Comparison of ENCODE assay signal across 7 mouse cellular contexts in the genomic region with DNA sequence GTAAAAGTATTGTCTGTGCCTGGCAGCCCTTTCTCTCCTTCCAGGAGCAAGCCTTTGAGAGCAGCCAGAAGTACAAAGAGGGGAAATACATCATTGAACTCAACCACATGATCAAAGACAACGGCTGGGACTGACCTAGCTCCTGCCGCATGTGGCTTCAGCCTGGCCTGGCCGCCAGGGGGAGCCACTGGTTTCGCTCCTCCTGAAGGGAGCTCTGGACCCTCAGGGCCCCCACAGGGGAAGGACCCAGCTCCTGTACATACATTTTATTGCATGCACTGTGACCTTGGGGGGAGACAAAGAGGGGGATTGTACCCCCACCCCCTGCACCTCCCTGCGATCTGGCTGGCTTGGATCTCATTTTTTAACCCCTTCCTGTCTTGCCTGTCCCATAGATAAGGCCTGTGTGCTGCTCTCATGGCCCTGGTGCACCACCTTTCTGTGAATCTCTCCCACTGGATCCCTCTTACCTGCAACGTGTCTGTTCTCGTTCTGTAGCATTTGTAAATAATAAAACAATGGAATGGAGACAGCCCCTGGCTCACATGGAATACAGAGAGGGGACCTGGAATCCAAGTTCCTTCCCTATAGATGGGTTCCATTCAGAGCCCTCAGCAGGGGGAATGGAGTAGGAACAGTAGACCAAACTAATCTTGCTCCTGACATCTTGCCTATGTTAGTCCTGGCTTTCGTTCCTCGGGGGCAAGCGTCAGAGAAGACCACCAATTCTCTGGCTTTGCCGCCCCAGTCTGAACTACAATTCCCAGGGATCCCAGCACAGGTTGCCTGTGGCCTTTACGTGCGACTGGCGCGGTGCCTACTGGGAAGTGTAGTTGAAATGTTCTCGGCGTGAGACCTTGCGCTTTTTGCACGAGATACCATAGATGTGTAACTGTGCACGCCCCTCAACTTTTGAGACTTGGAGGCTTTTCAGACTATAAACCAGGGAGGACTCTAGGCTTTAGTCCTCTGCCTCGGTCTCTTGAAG. TPM values are rescaled to one million over a fixed set of nuclear protein-coding genes. Genes with fewer than 3 reads are reported as not detected.
DNase-seq lines count a peak whose midpoint lies in the region; ATAC-seq lines count a peak whose summit lies in the region.

No protein-coding gene starts in this region.

- H3K9me3 ChIP-seq in hindbrain, embryonic 12.5 days (replicated peaks) = no peaks in the 10 kb centered on the region

- peaks cover 10% of the 10 kb centered on the region; the same call in 1 of the 2 replicates for H3K79me2 ChIP-seq in macrophage (ENCODE audit: inconsistent target)

- peaks cover 23% of the 10 kb centered on the region for H3K36me3 ChIP-seq in hindbrain, embryonic 12.5 days
- peaks cover 20% of the 10 kb centered on the region for H3K36me3 ChIP-seq in macrophage (ENCODE audit: inconsistent target)

- WGBS in hindbrain, embryonic 12.5 days = under 1% methylated on average over 21 of the region's 21 CpGs
- 6% methylated on average over 21 of the region's 21 CpGs for WGBS in macrophage (ENCODE audit: missing documents)

- peak overlapping the region; percentile 82 for H3K4me2 ChIP-seq in hindbrain, embryonic 12.5 days (replicated peaks)

- H3K4me3 ChIP-seq in hindbrain, embryonic 12.5 days = peak overlapping the region; percentile 37
- H3K4me3 ChIP-seq in macrophage (ENCODE audit: inconsistent target) = no peak overlapping the region

- peaks cover 45% of the 10 kb centered on the region for H3K4me1 ChIP-seq in hindbrain, embryonic 12.5 days

- H3K9ac ChIP-seq in hindbrain, embryonic 12.5 days = peak overlapping the region; percentile 55

- peak overlapping the region; percentile 83 for H3K27ac ChIP-seq in hindbrain, embryonic 12.5 days
- peak overlapping the region; percentile 1; the same call in 1 of the 2 replicates for H3K27ac ChIP-seq in macrophage

- peak; percentile 74 for ATAC-seq in hindbrain, embryonic 12.5 days (ENCODE audit: low FRiP score)

- H3K27me3 ChIP-seq in hindbrain, embryonic 12.5 days = no peaks in the 10 kb centered on the region

- peak; percentile 85 for DNase-seq in T-cell, adult 2 months (ENCODE audit: low spot score)
- DNase-seq in cerebellum, adult 9-10 months = peak; percentile 88
- DNase-seq in frontal cortex, adult 2 months (ENCODE audit: extremely low spot score in 1 of 2, low spot score in 1 of 2) = peak; percentile 74 to 89
- peak; percentile 77 to 80 for DNase-seq in layer of hippocampus, postnatal 36 days
- DNase-seq in right cerebral cortex, postnatal 10 days (ENCODE audit: low spot score in 2 of 2) = peak; percentile 95

RNA-seq across cellular contexts. Expression of gene Tbx6, which starts 1.0 kb away (rescaled TPM):
- polyA plus RNA-seq in frontal cortex, adult 2 months (2012; rRNA removed) = 1.4 and 1.9 TPM in 2 replicates
- polyA plus RNA-seq in hindbrain, embryonic 12.5 days (2016; fragmentation: Nextera tagmentation; extraction: Ambion mirVana) = 0.48 and 1.1 TPM in 2 replicates
- total RNA-seq in layer of hippocampus, postnatal 36 days (2021) = 1 to 10 TPM in 1 of 2 experiments, under 1 TPM in 1; 0.75 to 1.1 TPM
- total RNA-seq in macrophage (2018; cell fraction: chromatin; rRNA removed) = 1 to 10 TPM in 12 of 26 experiments, under 1 TPM in 7, not detected in 7; 0.45 to 3.9 (median 1.1) TPM
- under 1 TPM in 15 of 26 experiments, not detected in 11; 0.05 to 0.39 (median 0.15) TPM for total RNA-seq in macrophage (2018; cell fraction: cytosol; rRNA removed)
- total RNA-seq in macrophage (2018; cell fraction: nucleus; rRNA removed) = 1 to 10 TPM in 11 of 26 experiments, under 1 TPM in 14, not detected in 1; 0.23 to 6.2 (median 0.81) TPM
- polyA plus RNA-seq in macrophage (2018) = 0.19 to 0.25 TPM in 2 of 3 replicates, not detected in the other

RNA-seq across cellular contexts. Expression of gene Ypel3, which starts 3.5 kb away (rescaled TPM):
- polyA plus RNA-seq in frontal cortex, adult 2 months (2012; rRNA removed) = 439 and 535 TPM in 2 replicates
- polyA plus RNA-seq in hindbrain, embryonic 12.5 days (2016; fragmentation: Nextera tagmentation; extraction: Ambion mirVana) = 140 and 144 TPM in 2 replicates
- total RNA-seq in layer of hippocampus, postnatal 36 days (2021) = 100 to 1,000 TPM; 278 to 291 TPM
- 100 to 1,000 TPM in 8 of 26 experiments, 10 to 100 TPM in 18; 14.8 to 230 (median 79.5) TPM for total RNA-seq in macrophage (2018; cell fraction: chromatin; rRNA removed)
- 100 to 1,000 TPM in 12 of 26 experiments, 10 to 100 TPM in 14; 32.4 to 175 (median 76.1) TPM for total RNA-seq in macrophage (2018; cell fraction: cytosol; rRNA removed)
- 100 to 1,000 TPM in 8 of 26 experiments, 10 to 100 TPM in 18; 23.9 to 225 (median 71.2) TPM for total RNA-seq in macrophage (2018; cell fraction: nucleus; rRNA removed)
- 40.6 to 227 TPM (median 90.3 TPM) in 3 replicates for polyA plus RNA-seq in macrophage (2018)

RNA-seq across cellular contexts. Expression of gene Ppp4c, which starts 12.0 kb away (rescaled TPM):
- polyA plus RNA-seq in frontal cortex, adult 2 months (2012; rRNA removed) = 84.5 and 85.1 TPM in 2 replicates
- 286 and 294 TPM in 2 replicates for polyA plus RNA-seq in hindbrain, embryonic 12.5 days (2016; fragmentation: Nextera tagmentation; extraction: Ambion mirVana)
- total RNA-seq in layer of hippocampus, postnatal 36 days (2021) = 10 to 100 TPM; 54.3 to 59.5 TPM
- total RNA-seq in macrophage (2018; cell fraction: chromatin; rRNA removed) = 100 to 1,000 TPM; 229 to 414 (median 301) TPM
- 100 to 1,000 TPM; 114 to 160 (median 137) TPM for total RNA-seq in macrophage (2018; cell fraction: cytosol; rRNA removed)
- 100 to 1,000 TPM; 130 to 231 (median 195) TPM for total RNA-seq in macrophage (2018; cell fraction: nucleus; rRNA removed)
- polyA plus RNA-seq in macrophage (2018) = 62.0 to 139 TPM (median 129 TPM) in 3 replicates

RNA-seq across cellular contexts. Expression of gene Gdpd3, which starts 14.1 kb away (rescaled TPM):
- 4.4 and 6.4 TPM in 2 replicates for polyA plus RNA-seq in frontal cortex, adult 2 months (2012; rRNA removed)
- 1.4 TPM in 2 replicates for polyA plus RNA-seq in hindbrain, embryonic 12.5 days (2016; fragmentation: Nextera tagmentation; extraction: Ambion mirVana)
- total RNA-seq in layer of hippocampus, postnatal 36 days (2021) = 1 to 10 TPM; 2.5 to 5.1 TPM
- 10 to 100 TPM in 18 of 26 experiments, 1 to 10 TPM in 8; 5.4 to 34.4 (median 12.1) TPM for total RNA-seq in macrophage (2018; cell fraction: chromatin; rRNA removed)
- total RNA-seq in macrophage (2018; cell fraction: cytosol; rRNA removed) = 1 to 10 TPM in 25 of 26 experiments, under 1 TPM in 1; 0.89 to 4.3 (median 2.2) TPM
- 10 to 100 TPM in 9 of 26 experiments, 1 to 10 TPM in 17; 2.0 to 29.7 (median 7.8) TPM for total RNA-seq in macrophage (2018; cell fraction: nucleus; rRNA removed)
- polyA plus RNA-seq in macrophage (2018) = 1.9 to 3.3 TPM (median 2.6 TPM) in 3 replicates

RNA-seq across cellular contexts. Expression of gene Fam57b, which starts 17.2 kb away (rescaled TPM):
- 130 and 142 TPM in 2 replicates for polyA plus RNA-seq in frontal cortex, adult 2 months (2012; rRNA removed)
- 23.7 and 24.9 TPM in 2 replicates for polyA plus RNA-seq in hindbrain, embryonic 12.5 days (2016; fragmentation: Nextera tagmentation; extraction: Ambion mirVana)
- total RNA-seq in layer of hippocampus, postnatal 36 days (2021) = 10 to 100 TPM; 75.1 to 83.3 TPM
- under 1 TPM in 4 of 26 experiments, not detected in 22; 0.44 to 0.57 (median 0.46) TPM for total RNA-seq in macrophage (2018; cell fraction: chromatin; rRNA removed)
- under 1 TPM in 14 of 26 experiments, not detected in 12; 0.06 to 0.30 (median 0.18) TPM for total RNA-seq in macrophage (2018; cell fraction: cytosol; rRNA removed)
- total RNA-seq in macrophage (2018; cell fraction: nucleus; rRNA removed) = 1 to 10 TPM in 1 of 26 experiments, under 1 TPM in 10, not detected in 15; 0.24 to 1.2 (median 0.49) TPM
- 0.17 to 0.25 TPM in 2 of 3 replicates, not detected in the other for polyA plus RNA-seq in macrophage (2018)
